Mouse (Mus musculus) heart, adult 11 months (tissue): Measurements from ENCODE around the gene Dmkn.
"Not testable (repeated sequence)": the region's sequence is repeated elsewhere in the genome, so short reads cannot be mapped to it uniquely, and the experiment has no call there.

Experiments
- DNase-seq: peaks from one replicate; pipeline ENCODE4 v3.0.0; 2022

Dmkn gene

DNA sequence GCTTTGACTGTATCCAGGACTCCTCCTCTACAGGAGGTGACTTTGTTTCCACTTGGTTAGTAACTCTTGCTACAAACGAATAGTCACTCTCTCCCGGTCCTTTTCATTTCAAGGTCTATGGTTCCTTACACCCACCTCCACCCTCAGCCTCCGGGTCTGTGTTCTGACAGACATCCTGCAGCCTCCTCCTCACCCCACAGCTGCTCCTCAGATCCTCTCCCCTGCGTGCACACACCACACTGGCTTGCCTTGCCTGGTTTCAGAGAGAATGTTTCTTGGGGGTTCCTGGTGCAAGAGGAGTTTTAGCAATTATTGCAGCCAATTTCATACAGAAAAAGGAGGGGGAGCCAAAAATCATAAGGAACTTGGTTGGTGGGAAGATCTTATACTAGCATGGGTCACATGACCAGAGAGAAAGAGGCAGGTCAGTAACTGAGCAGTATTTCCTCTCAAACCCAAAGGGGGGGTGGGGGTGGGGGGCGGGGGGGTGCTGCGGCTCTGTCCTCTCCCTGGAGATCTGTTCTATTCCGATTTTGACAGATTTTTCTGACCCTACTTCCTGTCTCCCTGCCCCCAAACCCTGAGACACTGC lies 57.4 kb downstream of the Dmkn start:
- DNase-seq: no peak

DNA sequence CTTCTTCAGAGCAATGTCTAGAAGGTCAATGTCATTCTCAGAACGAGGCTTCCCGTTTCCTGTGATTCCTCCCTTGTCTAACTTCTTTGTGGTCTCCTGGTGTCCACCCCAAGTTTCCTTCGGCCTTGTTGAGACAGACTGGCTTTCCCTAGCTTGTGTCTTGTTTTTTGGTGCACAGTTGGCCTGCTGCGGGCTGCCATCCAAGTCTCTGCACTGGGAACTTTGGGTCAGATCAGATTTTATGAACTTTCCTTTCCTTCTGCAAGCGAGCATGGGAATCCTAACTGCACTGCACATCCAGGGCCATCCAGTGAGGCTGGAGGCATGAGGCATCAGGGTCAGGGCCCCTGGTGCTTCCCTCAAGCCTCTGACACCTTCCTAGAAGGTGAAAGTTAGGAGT lies 58.0 kb downstream of the Dmkn start:
- DNase-seq: peak; percentile 92

DNA sequence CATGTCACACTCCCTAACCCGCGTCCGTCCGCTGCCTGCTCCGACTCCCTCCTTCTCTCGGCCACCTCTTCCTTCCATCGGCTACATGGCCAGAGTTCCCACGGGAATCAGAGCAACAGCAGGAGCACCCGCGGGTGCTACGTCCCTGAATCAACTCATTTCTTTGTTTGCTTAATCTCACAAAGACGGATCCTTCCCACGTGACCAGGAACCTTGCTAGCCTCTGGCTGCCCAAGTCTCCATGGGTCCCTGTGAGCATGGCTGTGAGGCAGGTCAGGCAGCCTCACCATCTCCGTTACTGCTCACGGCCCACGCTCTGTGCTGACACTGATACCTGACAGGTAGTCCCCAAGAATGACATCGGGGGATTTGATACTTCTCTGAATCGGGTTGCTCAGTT lies 60.1 kb downstream of the Dmkn start, which contains the start of gene Ffar2:
Gene Ffar2, minus strand, starts transcription at position 101 of the 400 bp plus-strand sequence.
- DNase-seq: peak; percentile 88

DNA sequence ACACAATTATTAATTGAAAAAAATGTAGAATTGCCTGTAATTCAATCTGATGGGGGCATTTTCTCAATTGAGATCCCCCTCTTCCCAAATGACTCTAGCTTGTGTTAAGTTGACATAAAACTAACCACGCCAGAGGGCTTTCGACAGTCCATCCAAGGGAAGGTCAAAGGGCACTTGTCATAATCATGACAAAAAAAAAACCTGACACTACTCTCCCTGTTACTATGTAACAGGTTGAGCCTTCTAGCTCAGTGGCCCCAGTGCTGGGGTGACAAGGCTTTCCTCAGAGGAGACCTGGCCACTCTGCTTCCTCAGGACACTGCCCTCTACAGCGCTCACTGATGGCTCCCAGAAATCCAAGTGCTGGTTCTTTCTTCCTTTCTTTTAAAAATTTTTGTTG lies 60.8 kb downstream of the Dmkn start:
- DNase-seq: no peak

DNA sequence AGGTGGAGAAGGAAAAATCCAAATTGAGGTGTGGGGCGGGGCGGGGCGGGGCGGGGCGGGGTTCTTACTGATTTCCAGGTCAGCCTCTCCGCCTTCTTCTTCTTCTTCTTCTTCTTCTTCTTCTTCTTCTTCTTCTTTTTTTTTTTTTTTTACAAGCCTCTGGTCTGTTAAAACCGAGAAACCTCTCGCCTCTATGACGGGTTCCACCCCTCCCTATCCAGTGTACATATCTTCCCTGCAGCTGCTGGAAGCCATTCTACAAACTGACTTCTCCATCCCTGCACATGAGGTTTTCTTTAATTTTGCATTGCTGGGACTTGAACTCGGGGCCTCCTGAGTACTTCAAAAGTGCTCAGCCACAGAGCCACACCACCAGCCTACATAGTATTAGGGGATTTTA lies 63.1 kb downstream of the Dmkn start:
- no peak for DNase-seq

DNA sequence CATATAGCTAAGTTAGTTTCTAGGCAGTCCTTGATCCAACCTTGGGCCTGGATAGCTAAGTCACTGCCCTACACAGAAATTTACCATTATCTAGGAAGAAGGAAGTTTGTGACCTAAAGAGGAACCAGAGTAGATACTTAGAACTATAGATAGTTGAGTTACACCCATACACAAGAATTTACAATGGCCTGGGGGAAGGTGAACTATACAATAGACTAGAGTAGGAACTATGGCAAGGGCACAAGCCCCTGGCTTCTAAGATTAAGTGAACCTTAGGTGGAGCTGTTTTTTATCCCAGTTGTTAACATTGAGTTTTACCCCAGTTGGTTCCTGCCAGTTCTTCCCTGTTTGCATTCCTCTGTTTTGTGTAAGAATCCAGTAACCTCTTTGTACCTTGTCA lies 65.3 kb downstream of the Dmkn start:
- not testable (repeated sequence) for DNase-seq

DNA sequence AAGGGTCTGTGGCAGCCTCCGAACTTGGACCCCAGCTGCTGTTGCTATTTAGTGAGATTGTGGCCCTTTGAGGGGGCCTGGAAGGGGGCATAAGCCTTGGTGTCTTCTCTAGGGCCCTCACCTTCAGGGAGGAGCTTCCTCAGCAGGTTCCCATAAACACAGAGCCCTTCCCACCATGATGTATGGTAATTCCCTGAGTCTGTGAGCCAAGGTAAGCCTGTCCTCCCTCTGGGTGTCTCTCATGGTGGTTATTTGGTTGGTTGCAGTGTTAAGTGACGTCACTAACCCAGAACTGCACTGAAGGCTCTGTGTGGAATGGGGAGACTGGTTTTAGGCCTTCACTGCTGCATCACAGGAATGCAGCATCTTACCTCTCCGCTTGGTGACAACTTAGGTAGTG lies 65.9 kb downstream of the Dmkn start:
- no peak for DNase-seq
